Mouse (Mus musculus): ENCODE measurements at regions not wholly inside any gene's neighbourhood (a gene's known extent, or its start where the extent isn't known, plus 50 kb on each side); places are given as distances from the start of the nearest gene placed in this dataset.

DNA sequence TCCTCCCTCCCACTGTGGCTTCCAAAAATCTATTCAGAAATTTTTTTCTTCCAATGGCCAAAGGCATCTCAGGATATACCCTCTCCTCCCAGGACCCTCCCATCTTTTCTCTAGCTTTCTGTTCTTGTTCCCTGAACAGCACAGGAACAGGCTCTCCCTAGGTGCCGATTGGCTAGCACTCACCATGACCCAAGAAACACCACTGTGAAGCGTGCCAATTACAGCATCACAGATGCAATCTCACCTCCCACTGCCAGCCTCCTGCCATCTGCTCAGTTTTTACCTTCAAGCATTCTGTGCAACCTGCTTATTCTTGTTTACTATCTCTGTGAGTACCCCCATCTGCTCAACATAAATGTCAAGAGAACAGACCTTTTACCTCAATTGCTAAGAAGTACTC lies 586.7 kb upstream of the AI429214 start:
- Histone ChIP-seq H3K27ac (no peak overlapping the region), H3K9ac (replicated peaks) (no peak overlapping the region), H3K9me3 (ENCODE audit: control insufficient read depth, low read length) (no peaks in the 10 kb centered on the region), H3K36me3 (replicated peaks; ENCODE audit: control insufficient read depth, insufficient read depth, low read depth) (no peaks in the 10 kb centered on the region), H3K4me2 (ENCODE audit: low read depth) (no peak overlapping the region), H3K4me1 (replicated peaks; ENCODE audit: control insufficient read depth in 2 of 2, insufficient read depth in 2 of 2, low read length in 1 of 2) (no peaks in the 10 kb centered on the region), H3K4me3 (ENCODE audit: insufficient read depth in 1 of 2, low read depth in 2 of 2, low read length in 2 of 2) (no peak overlapping the region), H3K27me3 (ENCODE audit: control insufficient read depth, insufficient read depth, low read length) (no peaks in the 10 kb centered on the region)
- DNase-seq (ENCODE audit: low read depth in 3 of 3, low spot score in 3 of 3), result no peak
- ATAC-seq (ENCODE audit: insufficient read depth), result no peak
- no peak for TF ChIP-seq CTCF (IDR thresholded peaks at IDR 0.05; ENCODE audit: low read depth)
- no peak for TF ChIP-seq EP300 (IDR thresholded peaks at IDR 0.05; ENCODE audit: low read depth)
- WGBS (ENCODE audit: insufficient replicate concordance), result 72% methylated on average over 2 of the region's 2 CpGs
